Mouse (Mus musculus) lung, embryonic 16.5 days (tissue): ENCODE results near the gene Gdi1. TPM values are rescaled to one million over a fixed set of nuclear protein-coding genes. Genes with fewer than 3 reads are reported as not detected.

Experiments used
- ATAC-seq: fragments of 200-750 bp; cut with Nextera tagmentation; 2 replicates; pipeline ENCODE4 v1.8.0; 2017; ENCODE audit warnings: low read depth, mild to moderate bottlenecking, moderate library complexity
- H3K27ac ChIP-seq: fragments of 300-500 bp; sonication (generic); 2 replicates; pipeline ENCODE4 v1.5.1; 2014; ENCODE audit warnings: mild to moderate bottlenecking, control low read depth, low read length
- H3K27me3 ChIP-seq: fragments of 300-500 bp; sonication (generic); 2 replicates; pipeline ENCODE4 v1.6.1; 2014; ENCODE audit warnings: low read depth, low read length, mixed read lengths; ENCODE audit not compliant: control insufficient read depth, insufficient read depth
- H3K36me3 ChIP-seq: fragments of 300-500 bp; sonication (generic); 2 replicates; pipeline ENCODE4 v1.6.1; 2014; ENCODE audit warnings: low read length; ENCODE audit not compliant: control insufficient read depth, insufficient read depth
- H3K4me1 ChIP-seq: fragments of 300-500 bp; sonication (generic); replicated peaks from 2 replicates; pipeline ENCODE4 v1.6.1; 2014; ENCODE audit warnings: low read length, mixed read lengths; ENCODE audit not compliant: control insufficient read depth, insufficient read depth
- H3K4me2 ChIP-seq: fragments of 300-500 bp; sonication (generic); 2 replicates; pipeline ENCODE4 v1.6.1; 2014; ENCODE audit warnings: low read depth, low read length, control low read depth
- H3K4me3 ChIP-seq: fragments of 300-500 bp; sonication (generic); 2 replicates; pipeline ENCODE4 v1.5.1; 2014; ENCODE audit warnings: mild to moderate bottlenecking, low read length, control low read depth
- H3K9ac ChIP-seq: fragments of 300-500 bp; sonication (generic); 2 replicates; pipeline ENCODE4 v1.6.1; 2014; ENCODE audit warnings: low read length, control low read depth
- H3K9me3 ChIP-seq: fragments of 300-500 bp; sonication (generic); 2 replicates; pipeline ENCODE4 v1.6.1; 2016; ENCODE audit warnings: low read length; ENCODE audit not compliant: control insufficient read depth
- WGBS: fragments of 180-500 bp; shearing (Covaris S2); extraction: QIAGEN DNeasy Blood & Tissue Kit; methylation state at CpG from one replicate; pipeline ENCODE4 v1.1.7; 2014; 5-methylcytosine and 5-hydroxymethylcytosine counted together
- polyA plus RNA-seq: library from polyadenylated mRNA; unstranded; fragments of >200 nt; fragmentation: Nextera tagmentation; extraction: Ambion mirVana; gene quantifications from 2 replicates; pipeline ENCODE4 v1.2.1, GENCODE M21; 2015

The Gdi1 gene
- 204 and 211 TPM in 2 replicates for polyA plus RNA-seq

GRCm38 (mm10) chrX:74304867-74305700, at the start of gene Gdi1:
Gdi1 (plus strand) TSS chrX:74304998.
- H3K36me3 ChIP-seq: peaks cover 12% of the 10 kb centered on the region; the same call in 1 of the 2 replicates
- peak within 1 kb of the TSS; percentile 57 for H3K4me3 ChIP-seq
- H3K27ac ChIP-seq: peak within 1 kb of the TSS; percentile 81
- H3K27me3 ChIP-seq: no peaks in the 10 kb centered on the region
- peaks cover 9% of the 10 kb centered on the region for H3K4me1 ChIP-seq
- 12% methylated on average over 39 of the region's 41 CpGs for WGBS
- H3K9ac ChIP-seq: peak within 1 kb of the TSS; percentile 76
- ATAC-seq: peak; percentile 91
- H3K4me2 ChIP-seq: peak within 1 kb of the TSS; percentile 70
- H3K9me3 ChIP-seq: no peaks in the 10 kb centered on the region

GRCm38 (mm10) chrX:74257746-74258145, 47.1 kb upstream of the Gdi1 start:
- Histone ChIP-seq H3K4me2 (no peak overlapping the region), H3K27me3 (no peaks in the 10 kb centered on the region), H3K9me3 (no peaks in the 10 kb centered on the region), H3K9ac (no peak overlapping the region), H3K4me1 (peaks cover 4% of the 10 kb centered on the region), H3K36me3 (peaks cover 3% of the 10 kb centered on the region; the same call in 1 of the 2 replicates), H3K27ac (no peak overlapping the region), H3K4me3 (no peak overlapping the region)
- no peak for ATAC-seq
- whole genome bisulfite sequencing: 90% methylated on average over 3 of the region's 3 CpGs

DNA sequence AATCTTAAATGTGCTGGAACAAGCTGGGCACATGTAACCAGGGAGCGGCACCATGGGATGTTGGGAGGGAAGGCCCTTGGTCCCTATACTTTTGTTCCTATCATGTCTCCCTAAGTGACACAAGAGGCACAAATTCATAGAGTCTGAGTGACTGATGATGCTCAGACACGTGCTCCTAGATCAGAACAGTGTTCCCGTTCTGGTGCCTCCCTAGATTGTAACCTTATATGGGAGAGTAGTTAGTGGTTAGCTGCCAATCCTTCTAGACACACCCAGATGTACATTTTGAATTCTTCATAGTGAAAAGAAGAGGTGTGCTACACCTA, 35.1 kb upstream of the Gdi1 start:
- H3K9ac ChIP-seq: peak overlapping the region; percentile 68
- ATAC-seq: peak; percentile 46
- 10% methylated on average over 3 of the region's 3 CpGs for WGBS

DNA sequence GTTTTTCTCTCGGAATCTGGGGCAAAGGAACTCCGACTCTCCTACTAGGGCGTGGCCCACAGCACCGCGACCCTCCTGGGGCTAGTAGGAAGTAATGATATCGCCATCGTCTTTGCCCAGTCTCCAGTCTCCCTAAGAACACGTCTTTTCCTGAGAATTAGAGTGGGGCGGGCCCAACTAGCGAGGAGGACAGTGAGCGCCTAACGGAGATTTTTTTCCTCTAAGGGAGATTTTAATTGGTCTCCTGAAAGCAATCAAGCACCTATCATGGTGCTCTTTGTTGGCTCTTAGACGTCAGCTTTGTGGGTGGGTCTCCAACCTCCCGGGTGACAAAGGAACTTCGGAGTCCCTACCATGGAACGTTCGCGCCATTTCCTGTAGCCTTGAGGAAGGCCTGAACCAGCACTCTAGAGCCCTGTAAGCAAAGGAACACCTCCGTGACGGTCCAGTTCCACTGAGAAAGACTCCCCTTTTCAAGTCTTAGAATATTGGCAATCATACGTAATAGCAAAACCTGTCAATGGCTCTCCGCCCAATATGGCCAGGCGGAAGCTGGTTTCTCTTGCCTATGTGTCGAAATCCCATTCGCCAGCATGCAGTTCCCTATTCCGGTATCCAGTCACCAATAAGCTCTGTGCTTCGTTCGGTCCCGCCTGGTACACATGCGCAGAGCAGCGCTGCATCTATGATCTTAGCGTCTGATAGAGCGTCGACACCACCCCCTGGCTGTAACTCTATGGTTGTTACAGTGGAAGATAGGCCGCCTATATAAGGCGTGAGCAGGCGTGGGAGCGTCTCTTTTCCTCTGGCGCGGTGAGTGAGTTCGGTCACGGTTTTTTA, 34.5 kb upstream of the Gdi1 start, which contains the start of gene Rpl10:
Rpl10 (plus strand) TSS at position 751 of the 840 bp plus-strand sequence.
- H3K9ac ChIP-seq: peak within 1 kb of the TSS; percentile 79
- peaks cover 4% of the 10 kb centered on the region; the same call in 1 of the 2 replicates for H3K36me3 ChIP-seq
- ATAC-seq: peak; percentile 96
- no peaks in the 10 kb centered on the region for H3K27me3 ChIP-seq
- H3K27ac ChIP-seq: peak within 1 kb of the TSS; percentile 96
- H3K4me3 ChIP-seq: peak within 1 kb of the TSS; percentile 65
- WGBS: 15% methylated on average over 42 of the region's 42 CpGs
- H3K9me3 ChIP-seq: no peaks in the 10 kb centered on the region
- 0 out of 2 replicates have a peak, but pooled peaks cover 2% of the 10 kb centered on the region for H3K4me1 ChIP-seq
- peak within 1 kb of the TSS; percentile 57 for H3K4me2 ChIP-seq

More for the DNA sequence above, 35.1 kb upstream of the Gdi1 start:
- no peaks in the 10 kb centered on the region for H3K9me3 ChIP-seq
- peak overlapping the region; percentile 65 for H3K4me3 ChIP-seq
- H3K4me1 ChIP-seq: 0 out of 2 replicates have a peak, but pooled peaks cover 2% of the 10 kb centered on the region
- no peaks in the 10 kb centered on the region for H3K27me3 ChIP-seq
- H3K36me3 ChIP-seq: peaks cover 4% of the 10 kb centered on the region; the same call in 1 of the 2 replicates
- H3K4me2 ChIP-seq: peak overlapping the region; percentile 57
- H3K27ac ChIP-seq: peak overlapping the region; percentile 96

GRCm38 (mm10) chrX:74270902-74271551, 33.8 kb upstream of the Gdi1 start:
- WGBS: 13% methylated on average over 27 of the region's 27 CpGs
- Histone ChIP-seq H3K36me3 (peaks cover 4% of the 10 kb centered on the region; the same call in 1 of the 2 replicates), H3K27me3 (no peaks in the 10 kb centered on the region), H3K4me2 (peak overlapping the region; percentile 56), H3K9ac (peak overlapping the region; percentile 79), H3K27ac (peak overlapping the region; percentile 68), H3K9me3 (no peaks in the 10 kb centered on the region), H3K4me1 (0 out of 2 replicates have a peak, but pooled peaks cover 2% of the 10 kb centered on the region), H3K4me3 (peak overlapping the region; percentile 65)
- no peak for ATAC-seq

DNA sequence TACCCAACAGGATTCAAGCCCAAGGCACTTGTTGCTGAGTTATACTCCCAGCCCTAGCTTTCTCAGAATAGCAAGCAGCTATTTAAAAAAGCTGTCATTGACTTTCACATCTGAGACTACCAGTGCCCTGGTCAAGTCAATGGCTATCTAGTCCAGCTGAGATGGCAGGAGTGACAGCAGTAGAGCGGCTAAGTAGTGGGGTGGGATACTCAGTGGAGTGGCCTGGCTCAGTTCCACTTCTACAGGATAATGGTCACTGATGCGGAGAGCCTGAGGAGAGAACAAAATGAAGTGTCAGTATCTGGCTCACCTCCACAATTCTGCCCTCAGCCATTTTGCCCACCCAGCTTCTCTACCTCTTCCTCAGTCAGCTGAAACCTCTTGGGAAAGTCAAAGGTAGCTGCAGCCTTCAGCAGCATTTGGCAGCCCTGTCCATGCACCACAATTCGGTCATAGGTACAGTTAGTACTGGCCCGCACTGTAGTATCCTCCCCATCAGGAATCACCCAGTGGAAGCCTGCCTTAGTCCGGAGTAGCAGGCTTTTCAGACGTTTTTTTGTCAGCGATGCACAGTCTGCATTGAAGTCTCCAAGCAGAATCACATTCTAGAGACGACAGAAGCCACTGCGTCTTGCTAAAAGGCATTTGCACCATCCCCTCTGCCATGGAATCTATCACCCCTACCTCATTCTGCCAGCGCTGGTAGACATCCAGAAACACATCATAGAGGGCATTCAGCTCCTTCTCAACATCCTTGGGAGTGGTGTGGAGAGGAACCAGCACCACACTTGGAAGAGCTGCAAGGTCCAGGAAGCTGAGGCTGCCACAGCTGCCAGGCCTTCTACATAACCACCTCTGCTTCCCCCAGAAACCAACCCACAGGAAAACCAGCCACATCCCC, 31.1 kb upstream of the Gdi1 start:
- WGBS: 22% methylated on average over 10 of the region's 10 CpGs
- H3K9me3 ChIP-seq: no peaks in the 10 kb centered on the region
- 0 out of 2 replicates have a peak, but pooled peaks cover 2% of the 10 kb centered on the region for H3K4me1 ChIP-seq
- ATAC-seq: no peak
- no peak overlapping the region for H3K27ac ChIP-seq
- no peaks in the 10 kb centered on the region for H3K27me3 ChIP-seq
- no peak overlapping the region for H3K4me2 ChIP-seq
- H3K4me3 ChIP-seq: no peak overlapping the region
- H3K36me3 ChIP-seq: peaks cover 4% of the 10 kb centered on the region; the same call in 1 of the 2 replicates
- H3K9ac ChIP-seq: no peak overlapping the region

- no peak for ATAC-seq
- H3K9me3 ChIP-seq: no peaks in the 10 kb centered on the region
- H3K4me2 ChIP-seq: no peak overlapping the region
- H3K9ac ChIP-seq: no peak overlapping the region
- no peak overlapping the region for H3K27ac ChIP-seq
- H3K36me3 ChIP-seq: no peaks in the 10 kb centered on the region
- no peak overlapping the region for H3K4me3 ChIP-seq
- no peaks in the 10 kb centered on the region for H3K27me3 ChIP-seq
- no peaks in the 10 kb centered on the region; the same call in 1 of the 2 replicates for H3K4me1 ChIP-seq
- WGBS: 62% methylated on average over 7 of the region's 8 CpGs
Measured at GRCm38 (mm10) chrX:74277916-74278315, 26.9 kb upstream of the Gdi1 start.
